Mouse (Mus musculus) heart, embryonic 16.5 days (tissue): Measurements from ENCODE around the gene Phldb2. TPM values are rescaled to one million over a fixed set of nuclear protein-coding genes. Genes with fewer than 3 reads are reported as not detected.

Experiments used
- ATAC-seq: fragments of 200-750 bp; cut with Nextera tagmentation; replicated peaks from 2 replicates; pipeline ENCODE4 v1.8.0; 2017; ENCODE audit warnings: moderate number of reproducible peaks; ENCODE audit not compliant: insufficient read depth, low FRiP score; ENCODE audit errors: extremely low read depth
- H3K27ac ChIP-seq: fragments of 300-500 bp; sonication (generic); 2 replicates; pipeline ENCODE4 v1.5.1; 2014; ENCODE audit warnings: mild to moderate bottlenecking, low read length, control low read depth, moderate library complexity
- H3K27me3 ChIP-seq: fragments of 300-500 bp; sonication (generic); 2 replicates; pipeline ENCODE4 v1.6.1; 2014; ENCODE audit warnings: low read length, mixed read lengths; ENCODE audit not compliant: control insufficient read depth, insufficient read depth
- H3K36me3 ChIP-seq: fragments of 300-500 bp; sonication (generic); 2 replicates; pipeline ENCODE4 v1.6.1; 2014; ENCODE audit not compliant: control insufficient read depth, insufficient read depth
- H3K4me1 ChIP-seq: fragments of 300-500 bp; sonication (generic); 2 replicates; pipeline ENCODE4 v1.6.1; 2014; ENCODE audit warnings: low read length, mixed read lengths; ENCODE audit not compliant: control insufficient read depth, insufficient read depth
- H3K4me2 ChIP-seq: fragments of 300-500 bp; sonication (generic); 2 replicates; pipeline ENCODE4 v1.6.1; 2014; ENCODE audit warnings: low read depth, mild to moderate bottlenecking, control low read depth, low read length
- H3K4me3 ChIP-seq: fragments of 300-500 bp; sonication (generic); 2 replicates; pipeline ENCODE4 v1.5.1; 2014; ENCODE audit warnings: mild to moderate bottlenecking, control low read depth, low read length
- H3K9ac ChIP-seq: fragments of 300-500 bp; sonication (generic); 2 replicates; pipeline ENCODE4 v1.6.1; 2014; ENCODE audit warnings: low read length, control low read depth
- H3K9me3 ChIP-seq: fragments of 300-500 bp; sonication (generic); replicated peaks from 2 replicates; pipeline ENCODE4 v1.6.1; 2016; ENCODE audit warnings: low read length; ENCODE audit not compliant: control insufficient read depth
- WGBS: fragments of 180-500 bp; shearing (Covaris S2); extraction: QIAGEN DNeasy Blood & Tissue Kit; methylation state at CpG from one replicate; pipeline ENCODE4 v1.1.7; 2014; 5-methylcytosine and 5-hydroxymethylcytosine counted together
- polyA plus RNA-seq: library from polyadenylated mRNA; unstranded; fragments of >200 nt; fragmentation: Nextera tagmentation; extraction: Ambion mirVana; gene quantifications from 2 replicates; pipeline ENCODE4 v1.2.1, GENCODE M21; 2015

The Phldb2 gene
- polyA plus RNA-seq, 1 experiment from 2014 or later = 38.3 TPM

DNA sequence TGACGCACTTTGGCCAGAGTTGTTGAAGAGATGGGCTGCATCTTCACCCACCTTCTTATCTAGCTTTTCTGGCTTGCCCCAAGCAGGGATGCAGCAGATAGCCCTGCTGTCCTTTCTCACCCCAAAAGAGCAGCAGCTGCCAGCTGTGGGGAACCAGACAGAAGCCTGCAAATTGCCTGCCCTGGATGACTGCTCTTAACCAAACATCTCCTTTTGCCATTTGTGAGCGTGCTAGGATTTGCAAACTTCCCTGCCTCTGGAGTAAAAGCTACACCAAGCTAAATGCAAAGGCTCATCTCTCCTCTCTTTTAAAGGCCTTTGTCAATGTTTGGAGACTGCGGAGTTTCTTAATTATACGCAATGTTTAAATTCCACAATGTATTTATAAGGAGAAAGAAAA is 111.0 kb downstream of the Phldb2 start:
- peak overlapping the region; percentile 84 for H3K4me2 ChIP-seq
- 50% methylated on average over 4 of the region's 4 CpGs for WGBS
- no peaks in the 10 kb centered on the region for H3K36me3 ChIP-seq
- H3K27ac ChIP-seq = peak overlapping the region; percentile 96
- no peak for ATAC-seq
- H3K9ac ChIP-seq = peak overlapping the region; percentile 99
- no peaks in the 10 kb centered on the region for H3K9me3 ChIP-seq
- H3K4me1 ChIP-seq = peaks cover 42% of the 10 kb centered on the region
- peak overlapping the region; percentile 94 for H3K4me3 ChIP-seq
- H3K27me3 ChIP-seq = no peaks in the 10 kb centered on the region

GRCm38 (mm10) chr16:45841806-45842205 is 111.6 kb downstream of the Phldb2 start:
- H3K4me1 ChIP-seq = peaks cover 49% of the 10 kb centered on the region
- H3K9ac ChIP-seq = peak overlapping the region; percentile 99
- H3K4me2 ChIP-seq = peak overlapping the region; percentile 84
- ATAC-seq = no peak
- 72% methylated on average over 3 of the region's 3 CpGs for WGBS
- peak overlapping the region; percentile 96 for H3K27ac ChIP-seq
- H3K9me3 ChIP-seq = no peaks in the 10 kb centered on the region
- H3K36me3 ChIP-seq = no peaks in the 10 kb centered on the region
- H3K27me3 ChIP-seq = no peaks in the 10 kb centered on the region
- peak overlapping the region; percentile 94 for H3K4me3 ChIP-seq

- Histone ChIP-seq H3K9ac (no peak overlapping the region), H3K27me3 (no peaks in the 10 kb centered on the region), H3K4me2 (peak overlapping the region; percentile 84), H3K4me1 (peaks cover 53% of the 10 kb centered on the region), H3K27ac (no peak overlapping the region), H3K4me3 (no peak overlapping the region), H3K9me3 (no peaks in the 10 kb centered on the region), H3K36me3 (no peaks in the 10 kb centered on the region)
- ATAC-seq = no peak
- WGBS = 68% methylated on average over 3 of the region's 3 CpGs
These were observed 112.4 kb downstream of the Phldb2 start for GRCm38 (mm10) chr16:45841016-45841415.

DNA sequence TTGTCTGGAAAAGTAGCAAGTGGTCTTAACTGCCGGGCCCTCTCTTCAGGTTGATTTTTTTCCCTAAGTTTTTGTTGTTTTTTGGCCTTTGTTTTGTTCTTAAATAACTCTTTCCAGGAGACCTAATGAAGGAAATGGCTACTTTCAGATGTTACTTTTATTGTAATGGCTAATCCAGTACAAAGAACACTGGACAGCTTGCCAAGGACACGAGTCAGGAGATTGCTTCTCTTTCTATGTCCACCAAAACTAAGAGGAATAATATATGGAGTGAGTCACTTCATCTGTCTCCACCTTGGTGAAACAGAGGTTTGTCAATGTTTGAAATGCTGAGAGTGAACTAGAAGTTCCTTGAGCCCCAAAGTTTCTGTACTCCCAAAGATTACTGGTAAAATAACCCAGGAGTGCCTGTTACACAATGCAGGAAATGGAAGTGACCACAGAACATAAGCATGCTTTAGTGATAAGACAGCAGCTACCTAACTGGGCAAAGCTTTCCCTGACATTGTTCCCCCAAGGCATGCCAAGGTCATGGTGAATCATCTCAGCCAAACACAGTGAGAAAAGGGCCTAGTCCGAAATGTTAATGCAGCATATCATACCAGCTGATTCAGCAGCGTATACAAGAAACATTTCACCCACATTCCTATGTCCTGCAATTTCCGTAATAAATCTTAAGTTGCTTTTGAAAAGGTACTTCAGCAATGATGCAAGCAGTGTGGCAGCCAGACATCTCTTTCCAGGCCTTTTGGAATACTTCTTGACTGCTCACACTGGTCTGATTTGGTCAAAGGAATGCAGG is 115.7 kb downstream of the Phldb2 start:
- WGBS = 25% methylated on average over 5 of the region's 5 CpGs
- Histone ChIP-seq H3K9ac (peak overlapping the region; percentile 44), H3K4me1 (peaks cover 63% of the 10 kb centered on the region), H3K27me3 (no peaks in the 10 kb centered on the region), H3K4me3 (no peak overlapping the region), H3K9me3 (no peaks in the 10 kb centered on the region), H3K36me3 (no peaks in the 10 kb centered on the region), H3K27ac (peak overlapping the region; percentile 89), H3K4me2 (peak overlapping the region; percentile 31)
- ATAC-seq = peak; percentile 83

DNA sequence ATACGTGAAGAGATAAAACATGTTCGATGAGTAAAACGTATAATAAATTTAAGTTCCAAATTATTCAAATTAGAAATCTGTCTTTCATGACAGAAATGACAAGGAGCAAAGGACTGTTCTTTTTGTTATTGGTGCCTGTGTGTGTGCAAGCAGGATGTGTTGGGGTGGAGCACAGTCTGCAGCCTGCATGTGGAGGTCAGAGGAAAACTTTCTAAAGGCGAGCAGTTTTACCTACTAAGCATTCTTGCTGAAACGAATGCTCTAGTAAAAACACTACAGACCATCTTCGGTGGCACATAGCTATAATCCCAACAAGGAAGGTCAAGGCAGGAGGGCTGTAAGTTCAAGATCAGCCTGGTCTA is 120.7 kb downstream of the Phldb2 start:
- WGBS = 34% methylated on average over 6 of the region's 6 CpGs
- H3K4me1 ChIP-seq = peaks cover 45% of the 10 kb centered on the region

GRCm38 (mm10) chr16:45832061-45832746 is 121.2 kb downstream of the Phldb2 start:
- WGBS = 34% methylated on average over 8 of the region's 8 CpGs
- Histone ChIP-seq H3K4me1 (peaks cover 39% of the 10 kb centered on the region), H3K4me3 (no peak overlapping the region), H3K36me3 (peaks cover 7% of the 10 kb centered on the region), H3K9me3 (peaks cover 2% of the 10 kb centered on the region; the same call in 1 of the 2 replicates), H3K27me3 (no peaks in the 10 kb centered on the region), H3K9ac (no peak overlapping the region), H3K4me2 (peak overlapping the region; percentile 8; the same call in 1 of the 2 replicates), H3K27ac (peak overlapping the region; percentile 51)
- peak; percentile 59 for ATAC-seq

More for the DNA sequence above, 120.7 kb downstream of the Phldb2 start:
- Histone ChIP-seq H3K36me3 (peaks cover 7% of the 10 kb centered on the region), H3K27ac (peak overlapping the region; percentile 73), H3K9ac (no peak overlapping the region), H3K4me3 (no peak overlapping the region), H3K9me3 (peaks cover 2% of the 10 kb centered on the region; the same call in 1 of the 2 replicates), H3K27me3 (no peaks in the 10 kb centered on the region), H3K4me2 (peak overlapping the region; percentile 13; the same call in 1 of the 2 replicates)
- peak; percentile 67; the same call in 1 of the 2 replicates for ATAC-seq

GRCm38 (mm10) chr16:45831094-45831872 is 122.1 kb downstream of the Phldb2 start:
- no peak overlapping the region for H3K4me2 ChIP-seq
- peak overlapping the region; percentile 51 for H3K27ac ChIP-seq
- peaks cover 2% of the 10 kb centered on the region; the same call in 1 of the 2 replicates for H3K9me3 ChIP-seq
- peaks cover 31% of the 10 kb centered on the region for H3K4me1 ChIP-seq
- H3K9ac ChIP-seq = no peak overlapping the region
- no peaks in the 10 kb centered on the region for H3K27me3 ChIP-seq
- no peak for ATAC-seq
- H3K4me3 ChIP-seq = no peak overlapping the region
- H3K36me3 ChIP-seq = peaks cover 7% of the 10 kb centered on the region
- WGBS = 65% methylated on average over 4 of the region's 4 CpGs

DNA sequence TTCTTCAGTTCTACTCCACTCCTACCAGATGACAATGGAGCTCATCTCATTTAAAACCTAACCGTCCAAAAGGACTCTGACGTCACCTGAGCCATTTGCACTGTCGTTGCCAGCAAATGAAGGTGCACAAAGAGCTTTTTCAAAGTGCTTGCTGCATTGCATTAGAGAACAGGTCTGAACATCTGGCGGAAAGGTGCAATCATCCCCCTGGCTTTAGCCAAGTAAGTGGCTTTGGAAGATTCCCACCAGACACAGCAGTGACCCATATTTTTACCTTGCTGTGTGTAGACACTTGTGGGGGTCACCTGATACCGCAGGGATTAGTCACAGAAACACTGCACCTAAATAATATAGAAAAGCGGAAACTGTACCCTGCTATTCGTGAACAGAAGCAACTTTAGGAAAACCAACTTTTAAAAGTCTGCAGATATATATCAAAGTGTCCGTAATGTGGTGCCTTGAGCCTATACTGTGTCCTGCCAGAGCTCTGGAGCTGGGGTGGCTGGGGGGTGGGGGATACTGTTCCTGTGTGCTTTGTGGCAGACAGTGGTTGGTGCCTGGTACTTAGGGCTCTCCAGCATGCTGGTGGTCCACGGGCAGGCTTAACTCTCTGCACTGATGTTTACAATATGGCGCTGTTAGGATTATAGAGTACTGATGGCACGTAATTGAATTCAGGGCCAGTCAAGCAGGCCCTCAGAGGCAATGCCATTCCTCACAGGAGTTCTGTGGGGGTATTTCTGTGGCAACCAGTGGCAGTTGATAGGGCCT is 123.1 kb downstream of the Phldb2 start:
- Histone ChIP-seq H3K4me2 (no peak overlapping the region), H3K27ac (no peak overlapping the region)

More for the DNA sequence above, 123.1 kb downstream of the Phldb2 start:
- Histone ChIP-seq H3K9me3 (peaks cover 2% of the 10 kb centered on the region; the same call in 1 of the 2 replicates), H3K36me3 (peaks cover 15% of the 10 kb centered on the region), H3K4me3 (no peak overlapping the region), H3K4me1 (peaks cover 29% of the 10 kb centered on the region), H3K9ac (no peak overlapping the region), H3K27me3 (no peaks in the 10 kb centered on the region)
- no peak for ATAC-seq
- 73% methylated on average over 11 of the region's 11 CpGs for WGBS
